Mouse (Mus musculus): ENCODE measurements around the gene A530032D15Rik.
"Not testable (repeated sequence)": the region's sequence is repeated elsewhere in the genome, so short reads cannot be mapped to it uniquely, and the experiment has no call there.

GRCm38 (mm10) chr1:85117537-85117936, 7.9 kb upstream of the A530032D15Rik start:
- not testable (repeated sequence) for TF ChIP-seq MAX (IDR thresholded peaks at IDR 0.05); CTCF (IDR thresholded peaks at IDR 0.05; ENCODE audit: control insufficient read depth, insufficient read depth, insufficient read length); FOSL1 (IDR thresholded peaks at IDR 0.05; ENCODE audit: insufficient read depth, low read length, poor library complexity, severe bottlenecking); USF1 (IDR thresholded peaks at IDR 0.05; ENCODE audit: low read depth)
